Mouse (Mus musculus) spleen, adult 2 months (tissue): ENCODE measurements around the gene Vsig10.

ENCODE experiments used
- CTCF ChIP-seq: fragments of 200-500 bp; IDR thresholded peaks from 2 replicates; pipeline ENCODE4 v1.5.1; 2011; ENCODE audit warnings: mild to moderate bottlenecking, inconsistent platforms; ENCODE audit not compliant: insufficient read depth, insufficient read length, insufficient replicate concordance; ENCODE audit errors: extremely low read depth
- POLR2A ChIP-seq: fragments of 200-500 bp; IDR thresholded peaks from 2 replicates; pipeline ENCODE4 v1.6.1; 2011; ENCODE audit warnings: low read depth, low read length, inconsistent platforms

DNA sequence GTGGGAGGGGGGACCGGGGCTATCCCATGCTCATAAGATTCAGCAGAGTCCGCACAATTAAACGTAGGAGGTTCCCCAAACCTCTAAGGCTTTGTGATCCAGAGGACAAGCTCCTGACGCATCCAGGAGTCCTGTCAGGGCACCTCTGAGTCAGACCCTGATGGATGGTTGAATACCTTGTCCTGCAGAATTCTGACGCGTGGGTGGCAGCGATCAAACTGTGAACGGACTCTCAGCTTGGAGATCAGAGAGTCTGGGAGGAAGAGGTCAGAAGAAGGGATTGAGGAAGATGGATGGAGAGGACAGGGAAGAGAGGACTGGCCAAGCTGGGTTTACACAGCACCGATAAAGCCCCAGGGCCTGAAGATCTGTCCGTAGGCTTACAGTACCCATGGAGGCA is 5.0 kb upstream of the Vsig10 start:
- no peak for TF ChIP-seq POLR2A
- no peak for TF ChIP-seq CTCF
